In genomic region chr6:146883426-146883825, GRCm38 (mm10) we compare ENCODE assay signal across 20 mouse cellular contexts.
DNase-seq lines count a peak whose midpoint lies in the region; ATAC-seq lines count a peak whose summit lies in the region.
"Had no signal": no experiment of that assay in that cellular context is flagged by ENCODE, and none has a peak within 500 bp of the region (broad histone marks: within the 10 kb centered on the region; RNA-seq: fewer than 3 reads in every experiment).

No protein-coding gene starts in this region.

- peak; percentile 8; the same call in 1 of the 2 replicates for ATAC-seq in frontal cortex, adult (ENCODE audit: low TSS enrichment)
- ATAC-seq: forebrain, embryonic 16.5 days; intestine, embryonic 16.5 days; midbrain, embryonic 16.5 days had no signal

- DNase-seq in frontal cortex, postnatal 14 days (ENCODE audit: low spot score in 2 of 2): no peak
- peak; percentile 48 for DNase-seq in layer of hippocampus, adult 9-11 months
- DNase-seq in layer of hippocampus, adult 11-12 months (ENCODE audit: low spot score): no peak
- DNase-seq in 416B (ENCODE audit: low read depth): peak; percentile 25
- peak; percentile 71 for DNase-seq in brain, adult 2 months (ENCODE audit: low read depth, low spot score)
- DNase-seq in thymus, postnatal 10 days (ENCODE audit: low spot score in 2 of 2): no peak
- DNase-seq in kidney, adult 9 months: no peak
- DNase-seq: B cell, adult 2 months; cerebellum, adult 11 months; cerebellum, adult 9-10 months; gastrocnemius, postnatal 10 days; heart, postnatal 4 days; kidney, adult 8-10 months; kidney, postnatal 10 days; right cerebral cortex, postnatal 14 days; thymus, postnatal 25 days had no signal

Comparison
In these comparisons a context has a peak if more than half of its experiments do, and no peak if none do; other contexts are left out.
1. DNase-seq: peak in layer of hippocampus, adult 9-11 months (single experiment), 416B (single experiment) and brain, adult 2 months (single experiment); none in frontal cortex, postnatal 14 days (0 of 2), layer of hippocampus, adult 11-12 months (single experiment), thymus, postnatal 10 days (0 of 2) and kidney, adult 9 months (single experiment).